Mouse (Mus musculus) erythroblast, adult 5-6 weeks (primary cell): ENCODE measurements around the gene Atcay. TPM values are rescaled to one million over a fixed set of nuclear protein-coding genes. Genes with fewer than 3 reads are reported as not detected.
"Not testable (repeated sequence)": the region's sequence is repeated elsewhere in the genome, so short reads cannot be mapped to it uniquely, and the experiment has no call there.

Experiments used
- ATAC-seq: replicated peaks from 2 replicates; pipeline ENCODE4 v1.8.0; 2016; ENCODE audit warnings: moderate number of reproducible peaks, mild to moderate bottlenecking, moderate TSS enrichment, inconsistent platforms; ENCODE audit not compliant: poor library complexity, low FRiP score, severe bottlenecking
- total RNA-seq, 2 experiments: library from RNA; stranded (forward) in 1 of 2; stranded (reverse) in 1 of 2; fragments of 150-400 nt in 1 of 2; fragments of 200-764, 138-1000 nt in 1 of 2; gene quantifications; 2 replicates each; pipeline versions ENCODE4 v1.2.3 to v1.2.4; 2015 to 2017; ENCODE audit warnings: low replicate concordance in 2 of 2

Gene Atcay
- total RNA-seq, 2 experiments from 2014 or later, result not detected

DNA sequence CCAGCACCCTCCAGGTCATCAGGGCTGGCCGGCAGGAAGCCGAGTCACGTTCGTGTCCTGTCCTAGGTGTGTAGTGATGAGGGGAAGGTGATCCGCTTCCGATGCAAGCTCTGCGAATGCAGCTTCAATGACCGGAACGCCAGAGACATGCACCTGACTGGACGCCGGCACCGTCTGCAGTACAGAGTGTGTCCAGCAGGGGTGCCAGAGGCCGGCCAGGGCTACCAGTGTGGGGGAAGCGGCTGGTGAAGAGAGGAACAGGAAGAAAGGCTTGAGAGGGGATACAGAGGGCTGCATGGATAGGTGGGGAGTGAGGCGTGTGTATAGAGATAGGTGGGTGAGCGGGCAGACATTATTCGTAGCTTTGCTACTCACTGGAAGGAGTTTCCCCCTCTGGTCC, 14.0 kb upstream of the Atcay start:
- ATAC-seq, result peak; percentile 71

DNA sequence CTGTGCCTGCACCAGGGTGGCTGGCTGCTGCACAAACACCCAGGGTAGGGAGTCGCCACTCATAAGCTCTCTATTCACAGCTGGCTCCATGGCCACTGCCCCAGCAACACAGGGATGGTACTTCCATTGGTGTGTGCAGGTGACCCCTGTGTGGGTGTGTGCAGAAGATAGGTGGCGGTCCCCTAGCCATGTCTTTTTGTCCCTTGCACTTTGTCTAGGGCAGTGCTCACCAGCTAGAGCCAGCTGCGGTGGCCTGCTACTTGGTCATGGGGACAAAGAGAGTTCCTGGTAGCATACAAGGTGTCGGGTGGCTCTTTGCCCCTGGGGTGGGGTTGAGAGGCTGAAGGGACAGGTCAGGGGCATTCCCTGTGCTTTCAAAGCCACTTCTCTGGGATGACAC, 13.5 kb upstream of the Atcay start:
- ATAC-seq, result no peak

DNA sequence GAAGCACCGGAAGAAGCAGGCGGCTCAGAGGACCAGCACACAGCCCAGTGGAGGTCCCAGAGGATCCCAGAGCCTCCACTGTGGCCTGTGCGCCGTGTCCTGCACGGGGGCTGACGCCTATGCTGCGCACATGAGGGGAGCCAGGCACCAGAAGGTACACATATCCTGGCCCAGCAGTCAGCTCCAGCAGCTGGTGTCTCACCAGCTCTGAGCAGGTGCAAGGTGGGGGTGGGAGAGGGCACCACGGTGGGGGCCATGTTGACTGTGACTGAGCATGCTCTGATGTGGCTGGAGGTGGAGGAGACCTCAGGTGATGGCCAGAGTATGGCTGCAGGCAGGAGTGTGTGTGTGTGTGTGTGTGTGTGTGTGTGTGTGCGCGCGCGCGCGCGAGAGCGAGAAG, 11.4 kb upstream of the Atcay start:
- no peak for ATAC-seq

DNA sequence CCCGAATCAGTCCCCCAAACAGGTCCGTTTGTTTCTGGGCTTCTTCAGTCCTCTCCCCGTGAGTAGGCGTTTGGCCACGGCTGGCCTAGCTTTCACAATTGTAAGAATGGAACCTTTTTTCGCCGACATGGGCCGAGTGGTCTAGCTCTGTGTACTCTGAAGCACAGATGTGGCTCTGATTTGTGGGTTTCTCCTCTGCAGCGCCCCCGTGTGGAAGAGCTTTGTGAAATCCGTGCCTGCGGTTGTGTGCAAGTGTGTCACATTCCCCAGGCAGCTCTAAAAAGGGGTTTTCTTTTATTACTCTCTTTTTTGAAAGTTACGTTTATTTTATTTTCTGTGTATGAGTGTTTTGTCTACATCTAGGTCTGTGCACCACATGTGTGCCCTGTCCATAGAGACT, 10.2 kb upstream of the Atcay start:
- no peak for ATAC-seq

DNA sequence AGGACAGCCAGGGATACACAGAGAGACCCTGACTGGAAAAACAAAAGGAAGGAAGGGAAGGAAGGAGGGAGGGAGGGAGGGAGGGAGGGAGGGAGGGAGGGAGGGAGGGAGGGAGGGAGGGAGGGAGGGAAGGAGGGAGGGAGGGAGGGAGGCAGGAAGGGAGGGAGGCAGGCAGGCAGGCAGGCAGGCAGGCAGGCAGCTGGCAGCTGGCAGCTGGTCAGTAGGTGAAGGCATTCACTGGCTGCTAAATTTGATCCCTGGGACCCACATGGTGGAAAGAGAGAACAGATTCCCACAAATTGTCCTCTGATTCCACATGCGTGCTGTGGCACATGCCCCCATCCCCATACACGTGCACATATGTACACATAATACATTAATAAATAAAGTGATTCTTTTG, 8.0 kb upstream of the Atcay start:
- no peak for ATAC-seq

DNA sequence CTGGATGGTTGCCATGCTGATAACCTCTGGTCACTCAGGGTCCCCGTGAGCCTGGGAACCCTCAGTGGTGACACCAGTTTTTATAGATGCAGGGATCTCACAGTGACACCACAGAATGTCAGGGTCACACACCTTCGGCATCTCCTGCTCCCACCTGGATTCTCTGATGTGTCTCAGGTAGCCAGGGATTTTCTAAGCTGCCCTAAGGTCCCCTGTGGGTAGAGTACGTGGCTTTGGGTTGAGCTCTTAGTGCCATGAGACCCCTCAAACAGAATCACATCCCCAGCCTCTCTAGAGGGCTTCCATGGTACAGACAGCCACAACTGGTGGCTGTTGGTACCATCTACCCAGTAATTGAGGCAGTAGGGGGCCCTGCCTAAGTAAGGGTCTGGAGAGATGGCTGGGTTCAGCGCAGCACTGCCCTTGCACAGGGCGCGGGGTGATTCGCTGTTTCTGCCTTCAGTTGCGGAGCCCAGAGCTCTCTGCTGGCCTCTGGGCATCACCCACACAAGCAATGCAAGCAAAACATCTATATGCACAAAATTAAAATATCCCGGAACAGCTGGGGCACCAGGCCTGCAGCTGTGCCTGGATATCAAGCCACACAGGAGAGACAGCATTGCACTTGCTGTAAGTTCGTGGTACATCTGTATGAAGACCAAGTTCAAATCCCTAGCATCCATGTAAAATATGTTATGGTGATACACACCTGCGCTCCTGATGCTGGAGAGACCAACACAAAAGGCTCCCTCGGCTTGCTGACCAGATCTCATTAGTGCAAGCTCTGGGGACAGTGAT, 6.0 kb upstream of the Atcay start:
- no peak for ATAC-seq

DNA sequence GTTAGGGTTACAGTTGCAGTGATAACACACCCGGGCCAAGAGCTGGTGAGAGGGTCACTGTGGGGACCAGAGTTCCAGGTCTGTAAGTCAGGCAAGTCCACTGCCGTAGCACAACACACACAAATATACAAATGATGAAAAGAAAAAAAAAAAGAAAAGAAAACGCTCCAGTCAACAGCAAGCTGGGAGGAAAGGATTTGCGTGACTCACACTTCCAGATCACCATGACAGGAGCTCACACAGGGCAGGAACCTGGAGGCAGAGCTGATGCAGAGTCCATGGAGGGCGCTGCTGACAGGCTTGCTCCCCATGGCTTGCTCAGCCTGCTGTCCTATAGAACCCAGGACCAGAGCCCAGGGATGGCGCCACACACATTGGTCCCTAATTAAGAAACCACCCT, 3.6 kb upstream of the Atcay start:
- ATAC-seq, result no peak

DNA sequence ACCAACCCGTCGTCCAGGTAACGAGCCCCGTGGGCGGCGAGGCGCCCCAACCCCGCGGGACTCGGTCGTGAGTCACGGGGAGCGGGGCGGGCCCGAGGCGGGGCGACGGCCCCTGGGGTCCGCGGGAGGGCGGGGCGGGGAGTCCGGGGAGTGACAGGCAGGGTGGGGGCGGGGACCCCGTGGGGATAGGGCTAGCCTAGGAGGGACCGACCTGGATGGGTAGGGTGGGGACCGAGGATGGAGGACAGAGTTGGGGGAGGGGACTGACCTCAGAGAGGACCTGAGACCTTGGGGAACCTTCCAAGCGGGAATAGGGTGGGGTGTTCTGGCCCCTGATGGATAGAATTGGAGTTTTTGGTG, 2.6 kb upstream of the Atcay start:
- ATAC-seq, result no peak

DNA sequence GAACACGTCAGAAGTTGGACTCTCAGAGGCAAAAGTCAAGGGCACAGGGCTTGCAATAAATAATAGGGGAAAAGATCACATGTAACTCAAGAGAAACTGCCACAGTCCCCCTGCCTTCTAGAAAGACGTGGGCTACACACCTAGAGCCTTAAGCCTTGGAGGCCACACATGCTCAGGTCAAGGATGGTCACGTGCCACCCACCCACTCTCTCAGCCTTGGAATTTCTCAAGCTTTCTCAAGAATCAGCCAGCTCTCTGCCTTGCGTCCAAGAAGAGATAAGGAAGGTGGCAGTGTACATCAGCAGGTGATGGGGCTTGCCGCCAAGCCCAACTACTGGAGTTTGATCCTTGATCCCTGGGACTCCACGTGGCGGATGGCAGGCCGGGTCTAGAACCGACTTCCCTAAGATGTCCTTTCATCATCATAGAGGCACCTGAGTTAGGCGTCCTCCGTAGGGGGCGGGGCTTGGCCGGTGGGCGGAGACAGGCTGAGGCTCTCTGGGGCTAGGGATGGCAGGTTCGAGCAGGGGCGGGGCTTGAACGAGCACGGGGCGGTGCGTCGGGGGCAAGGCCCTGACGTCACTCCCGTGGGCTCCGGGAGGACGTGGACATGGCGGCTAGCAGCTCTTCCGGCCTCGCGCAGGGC, 2.1 kb upstream of the Atcay start, which contains the start of gene Zfr2:
Gene Zfr2, plus strand, starts transcription at position 576 of the 646 bp plus-strand sequence.
- peak; percentile 64 for ATAC-seq

DNA sequence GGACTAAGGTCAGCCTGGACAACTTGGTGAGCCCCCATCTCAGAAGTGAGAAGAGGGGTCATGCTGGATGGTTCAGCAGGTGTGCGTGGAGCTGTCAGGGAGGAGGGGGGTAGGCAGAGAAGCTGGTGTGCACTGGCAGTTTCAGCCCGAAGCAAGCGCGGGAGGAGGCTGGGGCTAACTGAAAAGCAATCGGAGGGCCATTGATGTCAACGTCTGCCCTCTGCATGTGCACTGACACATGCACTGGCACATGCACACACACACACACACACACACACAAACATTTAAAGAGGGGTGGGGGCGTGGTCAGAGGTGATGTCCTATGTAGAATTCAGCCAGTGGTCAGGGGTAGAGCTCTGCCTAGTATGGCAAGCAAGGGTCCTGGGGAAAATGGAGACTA, 803 bp upstream of the Atcay start:
- ATAC-seq, result no peak

DNA sequence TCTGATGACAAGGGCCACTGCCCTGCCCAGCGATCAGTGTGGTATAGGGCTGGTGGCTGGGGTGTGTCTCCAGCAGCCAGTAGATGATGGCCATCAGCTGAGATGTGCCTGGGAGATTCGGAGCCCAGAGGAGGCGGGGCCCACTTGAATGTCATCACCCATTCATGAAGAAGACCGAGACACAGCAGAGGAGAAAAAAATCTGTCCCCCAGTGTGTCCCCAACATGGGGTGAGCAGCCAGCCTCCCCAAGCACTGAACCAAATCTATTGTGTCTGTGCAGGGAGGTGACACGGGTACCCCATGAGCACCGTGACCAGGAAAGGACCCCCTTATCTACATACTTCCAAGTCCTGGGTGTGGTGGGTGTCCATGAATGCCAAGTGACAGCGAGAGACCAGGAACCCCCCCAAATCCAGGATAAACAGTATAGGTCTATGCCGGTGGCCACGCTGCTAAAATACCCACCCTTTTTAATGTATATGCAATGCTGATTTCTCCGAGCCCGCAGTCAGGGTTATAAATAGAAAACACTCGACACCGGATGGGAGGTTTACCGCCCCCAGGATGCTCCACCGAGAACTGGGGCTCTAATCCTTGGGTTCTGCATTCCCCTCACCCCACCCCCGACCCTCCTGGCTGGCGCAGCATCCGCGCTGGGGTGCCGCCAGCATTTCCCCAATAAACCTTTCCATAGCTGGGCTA, 747 bp downstream of the Atcay start:
- no peak for ATAC-seq

DNA sequence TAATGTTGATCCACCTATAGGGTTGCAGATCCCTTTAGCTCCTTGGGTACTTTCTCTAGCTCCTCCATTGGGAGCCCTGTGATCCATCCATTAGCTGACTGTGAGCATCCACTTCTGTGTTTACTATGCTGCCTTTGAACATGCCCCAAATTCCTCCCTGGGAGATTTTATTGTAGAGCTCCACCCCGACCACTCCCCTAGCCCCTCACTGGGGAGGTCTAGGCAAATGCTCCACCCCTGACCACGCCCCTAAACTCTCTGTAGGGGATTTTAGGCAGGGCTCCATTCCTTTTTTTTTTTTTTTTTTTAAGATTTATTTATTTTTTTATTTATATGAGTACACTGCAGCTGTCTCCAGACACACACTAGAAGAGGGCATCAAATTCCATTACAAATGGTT, 6.9 kb downstream of the Atcay start:
- not testable (repeated sequence) for ATAC-seq

DNA sequence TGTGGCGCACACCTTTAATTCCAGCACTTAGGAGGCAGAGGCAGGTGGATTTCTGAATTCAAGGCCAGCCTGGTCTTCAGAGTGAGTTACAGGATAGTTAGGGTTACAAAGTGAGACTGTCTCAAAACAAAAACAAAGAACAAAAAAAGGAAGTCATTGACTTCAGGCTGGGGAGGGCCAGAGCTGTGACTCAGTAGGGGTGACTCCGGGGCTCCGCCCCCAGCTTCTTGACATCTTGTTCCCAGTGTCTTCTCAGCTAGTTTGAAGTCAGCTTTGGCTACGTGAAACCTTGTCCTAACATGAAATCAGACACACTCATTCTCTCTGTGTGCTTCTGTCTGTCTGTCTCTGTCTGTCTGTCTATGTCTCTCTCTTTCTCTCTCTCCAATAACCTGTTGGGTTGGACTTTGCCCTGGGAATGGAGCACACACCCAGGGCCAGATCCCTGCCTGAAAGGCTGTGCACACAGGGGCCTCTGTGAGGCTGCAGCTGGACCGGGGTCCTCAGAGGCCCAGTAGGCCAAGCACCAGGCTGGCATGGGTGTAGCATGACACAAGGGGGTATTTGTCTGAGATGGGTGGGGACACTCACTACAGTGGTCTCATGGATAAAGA, 9.1 kb downstream of the Atcay start:
- ATAC-seq, result no peak

DNA sequence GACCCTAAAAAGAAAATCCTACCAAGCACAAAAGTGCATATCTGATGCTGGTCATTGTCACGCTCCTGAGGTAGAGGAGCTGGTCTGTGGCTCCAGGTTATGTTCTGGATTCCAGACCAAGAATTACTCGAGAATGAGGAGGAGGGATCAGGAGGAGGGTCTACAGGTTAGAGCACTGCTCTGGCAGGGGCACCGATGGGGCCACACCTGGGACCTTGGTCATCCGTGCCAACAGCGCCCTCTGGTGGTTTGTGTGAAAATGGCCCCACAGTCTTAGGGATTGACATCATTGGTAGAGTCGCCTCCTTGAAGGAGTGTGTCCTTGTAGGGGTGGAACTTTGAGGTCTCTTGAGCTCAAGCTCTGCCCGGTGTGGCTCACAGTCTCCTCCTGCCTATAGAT, 12.7 kb downstream of the Atcay start:
- peak; percentile 72 for ATAC-seq

DNA sequence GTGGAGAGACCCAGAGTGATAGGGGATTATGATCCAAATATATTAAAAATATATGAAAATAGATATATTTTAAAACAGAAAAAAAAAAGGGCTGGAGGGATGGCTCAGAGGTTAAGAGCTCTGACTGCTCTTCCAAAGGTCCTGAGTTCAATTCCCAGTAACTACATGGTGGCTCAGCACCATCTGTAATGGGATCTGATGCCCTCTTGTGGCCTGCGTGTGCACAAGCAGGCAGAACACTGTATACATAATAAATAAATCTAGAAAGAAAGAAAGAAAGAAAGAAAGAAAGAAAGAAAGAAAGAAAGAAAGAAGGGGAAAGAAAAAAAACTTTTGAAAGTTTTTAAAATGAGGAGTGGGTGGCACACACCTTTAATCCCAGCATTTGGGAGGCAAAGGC, 13.4 kb downstream of the Atcay start:
- ATAC-seq, result not testable (repeated sequence)

DNA sequence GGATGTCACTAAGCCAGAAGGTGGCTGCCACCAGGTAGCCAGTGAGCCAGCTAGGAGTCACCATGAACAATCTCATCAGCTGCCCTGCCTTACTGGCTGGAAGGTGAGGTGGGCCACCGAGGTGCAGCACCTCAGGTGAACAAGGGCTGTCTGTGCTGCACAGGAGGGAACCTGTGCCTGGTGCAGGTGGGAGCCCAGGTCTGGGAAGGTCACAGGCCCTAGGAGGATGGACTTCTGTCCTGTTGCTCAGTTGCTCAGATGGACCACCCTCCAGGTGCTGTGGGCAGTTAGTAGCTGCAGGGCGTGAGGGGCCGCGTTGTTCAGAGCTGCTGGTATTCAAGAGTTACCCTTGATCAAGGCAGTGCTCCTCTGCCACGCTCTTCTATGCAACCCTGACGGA, 13.8 kb downstream of the Atcay start:
- ATAC-seq, result no peak

DNA sequence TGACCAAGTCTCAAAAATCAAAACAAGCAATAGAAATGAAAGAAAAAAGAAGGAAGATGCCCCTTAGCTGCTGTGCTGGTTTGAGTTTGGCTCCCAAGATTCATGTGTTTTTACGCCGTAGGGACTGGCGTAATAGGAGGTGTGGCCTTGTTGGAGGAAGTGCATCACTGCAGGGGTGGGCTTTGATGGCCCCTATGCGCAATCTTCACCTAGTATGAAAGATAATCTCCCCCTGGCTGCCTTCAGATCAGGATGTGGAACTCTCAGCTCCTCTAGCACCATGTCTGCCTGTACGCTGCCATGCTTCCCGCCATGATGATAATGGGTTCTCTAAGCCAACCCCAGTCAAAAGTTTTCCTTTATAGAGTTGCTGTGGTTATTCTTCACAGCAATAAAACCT, 14.4 kb downstream of the Atcay start:
- no peak for ATAC-seq

DNA sequence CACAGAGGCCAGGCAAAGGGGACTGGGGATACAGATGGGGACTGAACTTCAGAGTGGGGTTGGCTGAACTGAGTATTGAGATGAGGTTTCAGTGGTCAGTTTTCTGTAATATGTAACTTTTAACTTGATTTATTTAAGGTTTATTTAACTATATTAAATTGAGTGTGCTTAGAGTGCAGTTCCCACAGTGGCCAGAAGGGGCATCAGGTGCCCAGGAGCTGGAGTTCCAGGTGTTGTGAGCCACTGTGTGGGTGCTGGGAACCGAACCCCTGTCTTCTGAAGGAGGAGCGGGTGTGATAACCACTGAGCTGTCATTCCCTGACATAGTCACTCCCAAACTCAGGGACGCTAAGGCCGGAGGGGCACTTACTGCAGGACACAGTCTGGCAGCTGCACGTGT, 20.5 kb downstream of the Atcay start:
- ATAC-seq, result no peak

DNA sequence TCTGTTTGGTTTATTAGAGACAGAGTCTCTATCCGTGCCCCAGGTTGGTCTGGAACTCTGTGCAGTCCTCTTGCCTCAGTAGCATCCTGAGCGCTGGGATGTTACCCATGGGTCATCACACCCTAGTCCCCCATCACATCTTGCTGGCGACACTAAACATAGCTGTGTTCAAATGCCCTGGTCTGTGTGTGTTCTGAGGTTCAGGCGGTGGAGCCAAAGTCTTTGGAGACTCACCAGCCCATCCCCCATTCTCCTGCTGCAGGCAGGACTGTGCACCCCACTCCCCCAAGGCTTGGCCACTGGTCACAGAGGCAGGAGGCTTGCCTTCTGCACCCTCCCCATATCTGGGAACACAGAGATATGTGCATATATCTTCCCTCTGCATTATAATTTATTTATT, 26.5 kb downstream of the Atcay start:
- no peak for ATAC-seq

DNA sequence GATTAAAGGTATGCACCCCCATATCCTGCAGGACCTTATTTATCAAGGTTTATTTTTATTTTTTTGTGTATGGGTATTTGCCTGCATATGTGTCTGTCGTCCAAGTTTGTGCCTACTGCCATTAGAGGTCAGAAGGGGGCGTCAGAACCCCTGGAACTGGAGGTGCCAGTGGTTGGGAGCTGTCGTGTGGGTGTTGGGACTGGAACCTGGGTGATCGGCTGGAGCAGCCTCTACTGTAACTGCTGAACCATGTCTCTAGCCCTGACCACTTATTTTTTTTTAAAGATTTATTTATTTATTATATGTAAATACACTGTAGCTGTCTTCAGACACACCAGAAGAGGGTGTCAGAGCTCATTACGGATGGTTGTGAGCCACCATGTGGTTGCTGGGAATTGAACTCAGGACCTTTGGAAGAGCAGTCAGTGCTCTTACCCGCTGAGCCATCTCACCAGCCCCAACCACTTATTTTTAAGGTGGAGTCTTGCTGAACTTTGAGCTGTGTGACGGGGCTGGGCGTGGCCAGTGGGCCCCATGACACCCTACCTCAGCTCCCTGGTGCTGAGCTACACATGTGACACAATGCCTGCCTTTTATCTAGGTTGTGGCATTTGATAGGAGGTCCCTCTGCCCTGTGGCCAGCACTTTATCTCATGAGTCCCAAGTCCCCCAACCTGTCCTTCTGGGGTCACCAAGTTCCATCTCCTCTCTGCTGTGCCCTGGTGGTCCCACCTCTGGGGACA, 27.5 kb downstream of the Atcay start:
- ATAC-seq, result no peak
